Mouse (Mus musculus): ENCODE results near the gene Xiap.

Gene Xiap

GRCm38 (mm10) chrX:42088136-42088535 lies 28.7 kb downstream of the Xiap start:
- no peak for DNase-seq

- no peak for DNase-seq
These were observed 47.7 kb downstream of the Xiap start for GRCm38 (mm10) chrX:42107137-42107536.

- DNase-seq = no peak
These were observed 51.1 kb downstream of the Xiap start for GRCm38 (mm10) chrX:42110585-42110984.

- no peak for DNase-seq
These were observed 60.1 kb downstream of the Xiap start for GRCm38 (mm10) chrX:42119442-42120048.

GRCm38 (mm10) chrX:42124963-42125697 lies 65.7 kb downstream of the Xiap start:
- DNase-seq = no peak

- no peak for DNase-seq
These were observed 80.4 kb downstream of the Xiap start for GRCm38 (mm10) chrX:42139882-42140281.

- no peak for DNase-seq
These were observed 83.1 kb downstream of the Xiap start for GRCm38 (mm10) chrX:42142620-42143019.

- no peak for DNase-seq
These were observed 84.5 kb downstream of the Xiap start for GRCm38 (mm10) chrX:42143991-42144390.

GRCm38 (mm10) chrX:42148016-42148451 lies 88.6 kb downstream of the Xiap start:
- peak; percentile 5 to 24 for DNase-seq

GRCm38 (mm10) chrX:42148788-42149556 lies 89.5 kb downstream of the Xiap start, which contains the start of gene Stag2:
Gene Stag2 (plus strand): TSS chrX:42149317.
- peak; percentile 85 to 91 for DNase-seq

- DNase-seq = peak; percentile 68 to 70
These were observed 90.3 kb downstream of the Xiap start for GRCm38 (mm10) chrX:42149557-42150345.

GRCm38 (mm10) chrX:42150346-42151023 lies 91.0 kb downstream of the Xiap start:
- DNase-seq = peak; percentile 67 to 79

- DNase-seq = no peak
These were observed 91.7 kb downstream of the Xiap start for GRCm38 (mm10) chrX:42151024-42151754.

GRCm38 (mm10) chrX:42151903-42152369 lies 92.5 kb downstream of the Xiap start:
- DNase-seq = peak; percentile 54 to 71

- DNase-seq = no peak
These were observed 93.6 kb downstream of the Xiap start for GRCm38 (mm10) chrX:42153056-42153455.
